Mouse (Mus musculus): ENCODE data around the gene Ces1f. TPM values are rescaled to one million over a fixed set of nuclear protein-coding genes. Genes with fewer than 3 reads are reported as not detected.
"Not testable (repeated sequence)": the region's sequence is repeated elsewhere in the genome, so short reads cannot be mapped to it uniquely, and the experiment has no call there.

Ces1f gene
- polyA plus RNA-seq, 1 experiment from 2014 or later, result not detected

DNA sequence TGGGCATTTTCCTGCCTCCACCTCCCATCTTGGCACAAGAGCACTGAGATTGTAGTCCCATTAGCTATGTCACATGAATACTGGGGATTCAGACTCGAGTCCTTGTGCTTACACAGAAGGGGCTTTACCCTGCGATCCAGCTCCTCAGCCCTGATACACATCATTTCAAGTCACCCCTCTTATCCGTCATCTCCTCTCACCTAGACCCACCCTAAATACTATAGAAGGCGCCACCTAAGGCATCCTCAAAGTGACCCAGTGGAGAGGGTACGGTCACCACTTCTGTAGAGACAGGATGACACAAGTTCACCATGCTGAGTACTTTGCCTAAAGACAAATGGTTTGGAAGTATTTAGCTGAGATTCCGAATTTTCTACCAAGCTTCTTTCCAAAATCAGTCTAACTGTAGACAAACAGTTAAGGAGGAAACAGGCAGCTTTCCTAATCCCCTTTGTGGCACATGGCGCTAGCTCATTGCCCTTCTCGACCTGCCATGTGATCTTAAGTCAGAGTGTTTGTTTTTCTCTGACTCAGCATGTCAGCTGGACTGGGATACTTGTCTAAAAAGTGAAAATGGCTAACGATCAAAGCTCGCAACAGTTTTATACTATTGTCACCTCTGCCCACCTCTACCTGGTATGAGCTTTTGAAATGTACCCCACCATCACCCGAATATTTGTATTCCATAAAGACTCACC is 50.7 kb downstream of the Ces1f start:
- no peak overlapping the region for H3K4me3 ChIP-seq (ENCODE audit: low read depth, low read length)
- no peaks in the 10 kb centered on the region for H3K9me3 ChIP-seq (ENCODE audit: control insufficient read depth, low read depth, low read length)
- WGBS, result 54% methylated on average over 11 of the region's 11 CpGs
- ATAC-seq (ENCODE audit: insufficient number of reproducible peaks, insufficient read depth, low FRiP score, low read depth), result peak; percentile 76; the same call in 1 of the 2 replicates
- H3K36me3 ChIP-seq (ENCODE audit: control insufficient read depth, insufficient read depth, low read length), result no peaks in the 10 kb centered on the region
- peak overlapping the region; percentile 8; the same call in 1 of the 2 replicates for H3K4me2 ChIP-seq (replicated peaks; ENCODE audit: low read depth, low read length)
- H3K9ac ChIP-seq (replicated peaks; ENCODE audit: low read depth, low read length), result no peak overlapping the region
- no peak overlapping the region for H3K27ac ChIP-seq (ENCODE audit: low read length)
- no peaks in the 10 kb centered on the region for H3K27me3 ChIP-seq (ENCODE audit: control insufficient read depth, insufficient read depth, low read length)
- no peaks in the 10 kb centered on the region for H3K4me1 ChIP-seq (ENCODE audit: control insufficient read depth, insufficient read depth, low read length)

DNA sequence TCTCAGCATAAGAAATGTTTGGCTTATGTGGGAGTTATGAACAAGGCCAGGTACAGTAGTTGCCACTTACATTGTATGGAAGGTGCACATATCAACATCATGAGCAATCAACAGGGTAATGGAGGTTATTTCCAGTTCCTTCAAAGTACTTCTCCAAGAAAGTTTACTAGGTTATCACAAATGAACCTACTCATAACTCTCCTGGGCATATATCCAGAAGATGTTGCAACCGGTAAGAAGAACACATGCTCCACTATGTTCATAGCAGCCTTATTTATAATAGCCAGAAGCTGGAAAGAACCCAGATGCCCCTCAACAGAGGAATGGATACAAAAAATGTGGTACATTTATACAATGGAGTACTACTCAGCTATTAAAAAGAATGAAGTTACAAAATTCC is 53.1 kb downstream of the Ces1f start:
- H3K9ac ChIP-seq (replicated peaks; ENCODE audit: low read depth, low read length); H3K36me3 ChIP-seq (ENCODE audit: control insufficient read depth, insufficient read depth, low read length); H3K9me3 ChIP-seq (ENCODE audit: control insufficient read depth, low read depth, low read length); H3K4me2 ChIP-seq (replicated peaks; ENCODE audit: low read depth, low read length); H3K4me1 ChIP-seq (ENCODE audit: control insufficient read depth, insufficient read depth, low read length); H3K27me3 ChIP-seq (ENCODE audit: control insufficient read depth, insufficient read depth, low read length); H3K27ac ChIP-seq (ENCODE audit: low read length); H3K4me3 ChIP-seq (ENCODE audit: low read depth, low read length); ATAC-seq (ENCODE audit: insufficient number of reproducible peaks, insufficient read depth, low FRiP score, low read depth): not testable (repeated sequence)
- WGBS, result 91% methylated on average over 1 of the region's 1 CpGs

DNA sequence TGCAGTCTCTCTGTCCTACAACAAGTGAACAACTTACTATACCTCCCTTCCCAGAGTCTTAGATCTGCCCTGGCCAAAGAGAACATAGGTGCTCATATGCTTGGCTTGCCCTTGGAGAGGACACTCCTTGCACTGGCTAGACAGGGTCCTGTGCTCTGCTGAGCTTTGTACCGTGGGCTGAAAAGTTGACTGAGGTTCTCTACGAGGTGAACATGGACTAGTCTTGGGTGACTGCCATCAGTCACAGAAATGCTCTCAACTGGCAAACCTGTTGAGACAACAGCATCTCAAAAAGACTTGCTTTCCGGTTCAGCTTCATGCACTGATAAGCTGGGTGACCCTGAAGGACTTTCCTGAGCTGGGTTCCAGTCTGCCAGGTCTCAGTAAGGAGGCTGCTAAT is 57.7 kb downstream of the Ces1f start:
- Histone ChIP-seq H3K4me3 (ENCODE audit: low read depth, low read length) (no peak overlapping the region), H3K4me1 (ENCODE audit: control insufficient read depth, insufficient read depth, low read length) (no peaks in the 10 kb centered on the region), H3K9ac (replicated peaks; ENCODE audit: low read depth, low read length) (no peak overlapping the region), H3K27me3 (ENCODE audit: control insufficient read depth, insufficient read depth, low read length) (no peaks in the 10 kb centered on the region), H3K36me3 (ENCODE audit: control insufficient read depth, insufficient read depth, low read length) (no peaks in the 10 kb centered on the region), H3K4me2 (replicated peaks; ENCODE audit: low read depth, low read length) (no peak overlapping the region), H3K27ac (ENCODE audit: low read length) (no peak overlapping the region), H3K9me3 (ENCODE audit: control insufficient read depth, low read depth, low read length) (no peaks in the 10 kb centered on the region)
- ATAC-seq (ENCODE audit: insufficient number of reproducible peaks, insufficient read depth, low FRiP score, low read depth), result no peak
- 78% methylated on average over 3 of the region's 3 CpGs for WGBS

DNA sequence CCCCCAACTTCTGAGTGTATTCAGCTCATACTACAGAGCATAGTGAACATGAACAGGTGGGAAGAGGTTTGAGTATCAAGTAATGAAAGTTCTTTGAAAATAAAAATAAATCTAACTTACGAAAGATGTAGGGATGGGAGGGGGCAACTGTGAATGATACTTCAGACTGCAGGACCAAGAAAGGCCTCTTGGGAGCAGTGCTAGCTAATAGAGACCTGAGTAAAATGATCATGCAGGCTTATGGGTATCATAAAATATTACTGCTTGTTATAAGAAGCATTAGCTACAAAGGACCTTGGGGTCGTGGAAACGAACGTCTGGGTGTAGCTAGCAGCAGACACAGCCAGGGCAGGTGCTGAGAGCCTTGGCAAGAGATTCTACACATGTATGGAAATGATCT is 61.7 kb downstream of the Ces1f start:
- H3K9ac ChIP-seq (replicated peaks; ENCODE audit: low read depth, low read length), result no peak overlapping the region
- no peaks in the 10 kb centered on the region for H3K4me1 ChIP-seq (ENCODE audit: control insufficient read depth, insufficient read depth, low read length)
- H3K4me3 ChIP-seq (ENCODE audit: low read depth, low read length), result no peak overlapping the region
- H3K9me3 ChIP-seq (ENCODE audit: control insufficient read depth, low read depth, low read length), result no peaks in the 10 kb centered on the region
- ATAC-seq (ENCODE audit: insufficient number of reproducible peaks, insufficient read depth, low FRiP score, low read depth), result no peak
- WGBS, result 61% methylated on average over 4 of the region's 4 CpGs
- no peaks in the 10 kb centered on the region for H3K27me3 ChIP-seq (ENCODE audit: control insufficient read depth, insufficient read depth, low read length)
- H3K4me2 ChIP-seq (replicated peaks; ENCODE audit: low read depth, low read length), result no peak overlapping the region
- H3K27ac ChIP-seq (ENCODE audit: low read length), result no peak overlapping the region
- H3K36me3 ChIP-seq (ENCODE audit: control insufficient read depth, insufficient read depth, low read length), result no peaks in the 10 kb centered on the region

DNA sequence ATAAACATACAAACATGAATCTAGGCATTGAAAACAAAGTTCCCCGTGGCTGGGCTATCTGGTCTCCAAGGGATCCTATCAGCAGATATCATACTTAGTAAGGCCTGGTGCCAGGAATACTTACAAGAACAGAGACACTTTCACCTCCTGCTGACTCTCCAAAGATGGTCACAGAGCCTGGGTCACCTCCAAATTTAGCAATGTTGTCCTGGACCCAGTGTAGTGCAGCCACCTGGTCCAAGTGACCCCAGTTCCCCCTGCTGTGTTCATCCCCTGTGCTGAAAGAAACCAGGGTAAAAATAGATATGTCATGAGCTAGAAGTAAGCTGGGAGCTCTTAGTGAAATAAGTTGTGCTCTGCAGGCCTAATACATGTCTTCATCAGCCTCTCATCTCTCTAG is 62.2 kb downstream of the Ces1f start:
- H3K4me2 ChIP-seq (replicated peaks; ENCODE audit: low read depth, low read length), result no peak overlapping the region
- H3K9ac ChIP-seq (replicated peaks; ENCODE audit: low read depth, low read length), result no peak overlapping the region
- ATAC-seq (ENCODE audit: insufficient number of reproducible peaks, insufficient read depth, low FRiP score, low read depth), result no peak
- WGBS, result 70% methylated on average over 1 of the region's 1 CpGs
- no peaks in the 10 kb centered on the region for H3K9me3 ChIP-seq (ENCODE audit: control insufficient read depth, low read depth, low read length)
- H3K4me1 ChIP-seq (ENCODE audit: control insufficient read depth, insufficient read depth, low read length), result no peaks in the 10 kb centered on the region
- H3K27me3 ChIP-seq (ENCODE audit: control insufficient read depth, insufficient read depth, low read length), result no peaks in the 10 kb centered on the region
- H3K4me3 ChIP-seq (ENCODE audit: low read depth, low read length), result no peak overlapping the region
- H3K36me3 ChIP-seq (ENCODE audit: control insufficient read depth, insufficient read depth, low read length), result no peaks in the 10 kb centered on the region
- H3K27ac ChIP-seq (ENCODE audit: low read length), result no peak overlapping the region

DNA sequence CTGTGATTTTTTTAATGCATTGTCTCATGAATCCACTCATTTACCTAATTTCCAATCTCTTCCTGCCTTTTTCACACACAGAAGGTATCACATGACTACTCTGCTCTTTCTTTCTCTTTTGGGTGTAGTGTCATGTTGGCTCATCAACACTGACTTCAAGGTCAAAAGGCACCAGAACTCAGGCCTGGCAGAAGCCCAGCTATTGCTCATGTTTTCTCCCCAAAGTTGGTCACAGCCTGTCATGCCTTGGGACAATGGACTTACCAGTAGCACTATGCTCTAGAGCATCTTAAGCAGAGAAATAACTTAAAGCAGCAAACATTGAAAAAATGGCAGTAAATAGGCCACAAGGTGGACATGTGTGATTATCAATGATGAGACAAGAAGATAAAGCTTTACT is 68.5 kb downstream of the Ces1f start:
- H3K4me1 ChIP-seq (ENCODE audit: control insufficient read depth, insufficient read depth, low read length), result no peaks in the 10 kb centered on the region
- H3K27ac ChIP-seq (ENCODE audit: low read length), result no peak overlapping the region
- no peak overlapping the region for H3K4me3 ChIP-seq (ENCODE audit: low read depth, low read length)
- H3K4me2 ChIP-seq (replicated peaks; ENCODE audit: low read depth, low read length), result no peak overlapping the region
- no peak for ATAC-seq (ENCODE audit: insufficient number of reproducible peaks, insufficient read depth, low FRiP score, low read depth)
- no peak overlapping the region for H3K9ac ChIP-seq (replicated peaks; ENCODE audit: low read depth, low read length)
- no peaks in the 10 kb centered on the region for H3K36me3 ChIP-seq (ENCODE audit: control insufficient read depth, insufficient read depth, low read length)
- no peaks in the 10 kb centered on the region for H3K27me3 ChIP-seq (ENCODE audit: control insufficient read depth, insufficient read depth, low read length)
- no peaks in the 10 kb centered on the region for H3K9me3 ChIP-seq (ENCODE audit: control insufficient read depth, low read depth, low read length)

Other genes starting within 250 kb of the Ces1f start
- not detected in 2 replicates for gene Ces1a, start 231.6 kb downstream of the Ces1f start, polyA plus RNA-seq (2014; fragmentation: Nextera tagmentation; extraction: Ambion mirVana)
- gene Ces1b, start 199.7 kb downstream of the Ces1f start, polyA plus RNA-seq (2014; fragmentation: Nextera tagmentation; extraction: Ambion mirVana), result 0.34 TPM in 1 of 2 replicates, not detected in the other
- gene Ces1c, start 148.5 kb downstream of the Ces1f start, polyA plus RNA-seq (2014; fragmentation: Nextera tagmentation; extraction: Ambion mirVana), result 0.51 and 0.90 TPM in 2 replicates
- gene Ces1d, start 81.9 kb downstream of the Ces1f start, polyA plus RNA-seq (2014; fragmentation: Nextera tagmentation; extraction: Ambion mirVana), result 1.3 and 1.6 TPM in 2 replicates
- gene Ces1e, start 50.1 kb downstream of the Ces1f start, polyA plus RNA-seq (2014; fragmentation: Nextera tagmentation; extraction: Ambion mirVana), result 0.59 and 1.2 TPM in 2 replicates
- gene Ces1g, start 57.6 kb upstream of the Ces1f start, polyA plus RNA-seq (2014; fragmentation: Nextera tagmentation; extraction: Ambion mirVana), result not detected in 2 replicates
- not detected in 2 replicates for gene Ces1h, start 100.0 kb upstream of the Ces1f start, polyA plus RNA-seq (2014; fragmentation: Nextera tagmentation; extraction: Ambion mirVana)

Measured in stomach, embryonic 14.5 days (tissue).